Mouse (Mus musculus): ENCODE measurements around the gene Kank1.
"Not testable (repeated sequence)": the region's sequence is repeated elsewhere in the genome, so short reads cannot be mapped to it uniquely, and the experiment has no call there.

The Kank1 gene

DNA sequence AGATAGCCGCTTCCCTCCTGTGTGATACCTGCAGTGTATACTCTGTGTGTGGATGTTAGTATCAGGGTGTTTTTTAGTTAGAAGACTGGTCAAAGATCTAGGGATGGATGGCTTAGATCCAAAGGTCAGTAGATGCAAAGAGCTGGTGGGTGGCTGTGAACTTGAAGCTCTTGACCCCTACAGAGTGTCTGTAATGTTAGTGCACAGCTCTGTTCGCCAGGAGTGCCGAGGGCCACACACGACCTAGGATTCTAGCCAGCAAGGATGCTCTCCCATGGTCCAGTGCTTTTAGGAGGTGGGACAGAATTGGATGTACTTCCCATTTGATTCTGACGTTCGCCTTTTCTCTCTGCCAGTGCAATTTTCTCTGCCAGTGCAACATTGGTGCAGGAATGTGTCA, 201.5 kb downstream of the Kank1 start:
- DNase-seq (ENCODE audit: low spot score in 2 of 2), result no peak

DNA sequence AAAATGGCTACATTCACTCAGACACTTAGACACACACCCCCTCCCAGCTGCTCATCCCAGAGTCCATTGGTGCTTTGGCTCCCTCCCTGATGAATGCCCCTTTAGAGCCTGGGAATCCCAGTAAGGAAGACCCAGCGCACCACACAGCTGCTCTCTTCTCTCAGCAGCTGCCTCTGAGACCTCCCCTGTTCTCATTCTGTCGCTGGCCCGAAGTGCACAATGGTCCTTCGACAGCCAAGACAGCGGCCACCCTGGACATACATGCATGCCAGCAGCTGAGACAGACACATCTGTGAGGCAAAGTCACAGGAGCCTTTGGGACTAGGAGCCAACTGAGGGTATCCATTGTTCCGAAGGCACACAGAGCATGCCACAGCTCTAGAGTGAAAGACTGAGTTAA, 203.0 kb downstream of the Kank1 start:
- no peak for DNase-seq (ENCODE audit: low spot score in 2 of 2)

DNA sequence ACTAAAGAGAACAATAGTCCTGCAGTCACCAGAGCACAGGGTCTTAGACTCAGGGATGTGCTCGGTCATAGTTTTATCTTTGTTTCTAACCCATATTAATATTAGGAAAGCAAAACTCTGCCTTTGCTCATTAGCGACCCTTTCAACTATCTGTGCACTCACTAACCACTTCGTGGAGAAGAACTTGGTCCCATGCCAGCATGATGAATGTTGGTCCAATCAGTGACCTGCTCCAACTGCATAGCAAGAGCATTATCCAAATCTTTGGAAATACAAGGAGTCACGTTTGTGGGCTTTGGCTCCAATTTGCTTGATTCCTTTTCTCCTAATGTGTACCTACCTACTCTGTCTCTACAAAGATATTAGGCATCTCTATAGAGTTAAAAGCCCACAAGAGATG, 204.0 kb downstream of the Kank1 start:
- DNase-seq (ENCODE audit: low spot score in 2 of 2), result no peak

DNA sequence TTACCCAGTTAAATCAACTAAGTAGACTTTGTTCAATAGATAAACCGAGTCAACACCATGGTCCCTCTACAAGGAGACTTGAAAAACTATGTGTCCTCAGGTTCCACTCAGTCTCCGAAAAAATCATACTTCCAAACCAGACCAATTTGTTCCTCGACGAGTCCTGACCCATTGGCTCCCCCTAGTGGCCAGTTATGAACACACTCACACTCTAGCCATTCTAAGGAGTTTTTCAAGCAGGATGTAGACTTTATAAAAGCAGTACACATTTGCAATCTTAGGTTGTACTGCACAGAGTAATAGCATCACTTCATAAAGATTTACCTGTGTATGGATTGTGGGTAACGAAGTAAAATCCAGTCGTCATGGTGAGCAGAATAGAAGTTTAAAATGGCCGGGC, 208.3 kb downstream of the Kank1 start:
- peak in 1 of 2 experiments; percentile 49 for DNase-seq (ENCODE audit: low spot score in 2 of 2)

DNA sequence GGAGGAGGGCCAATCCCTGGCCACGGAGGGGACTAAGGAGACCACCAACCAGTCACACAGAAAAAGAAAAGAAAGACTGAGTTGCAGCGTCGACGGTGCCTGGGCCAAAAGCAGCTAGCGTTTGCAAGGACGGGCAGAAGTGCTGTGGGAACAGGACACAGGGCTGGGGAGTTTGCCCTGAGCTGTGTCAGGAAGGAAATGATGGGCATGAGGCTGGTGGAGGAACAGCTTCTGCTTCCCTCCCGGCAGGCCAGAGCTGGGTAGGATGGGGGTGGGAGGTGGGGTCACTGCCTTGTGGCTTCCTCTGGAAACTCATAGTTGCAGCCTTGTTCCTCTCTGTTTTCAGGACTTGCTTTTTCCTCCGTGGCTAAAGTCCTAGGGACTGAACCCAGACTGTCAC, 209.1 kb downstream of the Kank1 start:
- no peak for DNase-seq (ENCODE audit: low spot score in 2 of 2)

DNA sequence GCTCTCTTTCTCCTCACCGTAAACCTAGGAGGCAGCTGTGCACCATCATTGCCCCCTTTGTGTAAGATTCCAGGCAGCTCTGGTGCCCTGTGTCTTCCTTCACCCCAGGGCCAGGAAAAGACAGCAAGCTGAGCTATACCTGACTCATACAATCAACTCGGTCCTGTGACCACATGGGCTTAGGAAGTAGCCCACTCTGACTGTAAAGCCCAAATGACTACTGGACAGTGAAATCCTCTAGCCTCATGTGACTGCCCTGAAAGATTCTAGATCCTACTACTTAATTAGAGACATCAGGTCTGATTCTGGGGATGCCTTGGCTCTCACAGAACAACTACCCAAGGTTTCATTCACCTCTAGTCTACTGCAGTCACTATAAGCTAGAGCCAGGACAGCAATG, 209.9 kb downstream of the Kank1 start:
- no peak for DNase-seq (ENCODE audit: low spot score in 2 of 2)

DNA sequence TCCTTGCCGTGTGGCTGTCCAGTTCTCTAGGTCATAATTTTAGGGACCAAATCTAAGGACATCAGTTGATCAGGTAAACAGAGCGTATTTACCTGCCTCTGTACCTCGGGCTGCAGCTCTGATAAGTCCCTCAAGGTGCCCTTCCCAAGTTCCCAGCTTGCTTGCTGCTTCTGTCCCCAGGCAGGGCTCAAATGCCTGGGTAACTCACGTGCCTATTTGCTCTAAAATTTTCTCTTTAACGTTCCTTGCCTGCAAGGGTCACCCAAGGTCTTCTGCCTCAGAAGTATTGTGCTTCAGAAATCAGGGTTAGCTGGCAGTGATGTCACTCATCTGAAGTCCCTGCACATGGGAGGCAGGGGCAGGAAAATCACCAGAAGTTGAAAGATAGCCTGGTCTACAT, 210.6 kb downstream of the Kank1 start:
- no peak for DNase-seq (ENCODE audit: low spot score in 2 of 2)

DNA sequence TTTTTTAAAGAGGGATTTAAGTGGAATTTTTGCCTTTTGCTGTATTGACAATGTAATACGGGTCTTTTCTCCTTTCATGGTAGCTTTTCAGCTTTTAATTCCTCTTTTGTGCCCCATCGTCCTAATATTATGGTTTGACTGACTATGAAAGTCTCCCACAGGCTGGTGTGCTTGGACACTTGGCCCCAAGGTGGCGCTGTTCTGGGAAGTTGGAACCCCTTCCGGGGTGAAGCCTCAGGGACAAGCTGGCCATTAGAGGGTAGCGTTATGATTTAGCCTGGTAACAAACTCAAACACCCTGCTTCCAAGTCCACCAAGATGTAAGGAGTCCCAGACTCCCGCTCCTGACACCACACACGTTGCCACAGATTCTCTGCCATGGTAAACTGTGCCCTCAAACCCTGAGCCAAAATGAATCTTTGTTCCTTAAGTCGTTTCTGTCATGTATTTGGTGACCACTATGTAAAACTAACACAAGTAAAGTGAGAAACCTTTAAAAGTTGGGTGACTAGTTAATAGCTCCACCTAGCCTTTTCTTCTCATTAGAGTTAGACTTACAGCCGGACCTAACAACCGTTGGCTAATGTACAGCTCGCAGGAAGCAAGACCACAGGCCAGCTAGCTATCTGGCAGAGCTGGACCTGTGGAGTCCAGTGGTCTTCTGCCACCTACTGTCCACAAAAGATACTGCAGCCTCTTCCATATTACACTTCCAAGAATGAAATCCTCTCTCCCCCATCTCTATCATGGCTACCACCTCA, 214.3 kb downstream of the Kank1 start:
- peak in 1 of 2 experiments; percentile 18 for DNase-seq (ENCODE audit: low spot score in 2 of 2)

DNA sequence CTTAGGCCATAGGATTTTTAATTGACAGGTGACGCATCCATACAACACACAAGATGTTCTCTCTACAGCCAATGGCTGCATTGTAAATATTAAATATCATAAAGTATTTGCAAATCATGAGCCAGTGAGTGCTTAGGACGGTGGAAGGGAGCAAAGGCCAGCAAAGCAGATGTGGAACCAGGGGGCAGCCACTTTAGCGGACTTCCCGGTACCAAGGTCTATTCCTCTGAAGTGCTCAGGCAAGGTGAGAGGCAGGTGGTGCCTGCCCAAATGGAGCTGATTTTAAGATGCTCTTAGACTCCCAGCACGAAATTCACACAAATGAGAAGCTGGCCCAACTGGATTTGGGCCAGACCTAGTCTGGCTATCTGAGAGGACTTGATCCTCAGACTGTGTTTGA, 216.4 kb downstream of the Kank1 start:
- no peak for DNase-seq (ENCODE audit: low spot score in 2 of 2)

DNA sequence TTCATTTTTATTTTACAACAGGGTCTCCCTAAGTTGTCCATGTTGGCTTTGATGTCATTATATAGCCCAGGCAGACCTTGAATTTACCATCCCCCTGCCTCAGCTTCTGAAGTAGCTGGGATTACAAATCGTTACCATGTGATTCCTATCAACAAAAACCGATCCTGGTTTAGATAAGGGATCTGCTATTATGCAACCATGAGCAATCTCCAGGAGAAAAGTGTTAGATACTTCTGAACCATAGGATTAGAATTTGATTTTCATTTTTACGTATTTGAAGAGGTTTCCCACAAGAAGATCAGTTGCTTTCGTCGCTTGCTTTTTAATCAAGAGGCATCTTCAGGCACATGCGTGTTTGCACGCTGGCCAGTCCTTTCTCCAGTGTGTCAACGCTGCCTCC, 224.0 kb downstream of the Kank1 start:
- no peak for DNase-seq (ENCODE audit: low spot score in 2 of 2)

DNA sequence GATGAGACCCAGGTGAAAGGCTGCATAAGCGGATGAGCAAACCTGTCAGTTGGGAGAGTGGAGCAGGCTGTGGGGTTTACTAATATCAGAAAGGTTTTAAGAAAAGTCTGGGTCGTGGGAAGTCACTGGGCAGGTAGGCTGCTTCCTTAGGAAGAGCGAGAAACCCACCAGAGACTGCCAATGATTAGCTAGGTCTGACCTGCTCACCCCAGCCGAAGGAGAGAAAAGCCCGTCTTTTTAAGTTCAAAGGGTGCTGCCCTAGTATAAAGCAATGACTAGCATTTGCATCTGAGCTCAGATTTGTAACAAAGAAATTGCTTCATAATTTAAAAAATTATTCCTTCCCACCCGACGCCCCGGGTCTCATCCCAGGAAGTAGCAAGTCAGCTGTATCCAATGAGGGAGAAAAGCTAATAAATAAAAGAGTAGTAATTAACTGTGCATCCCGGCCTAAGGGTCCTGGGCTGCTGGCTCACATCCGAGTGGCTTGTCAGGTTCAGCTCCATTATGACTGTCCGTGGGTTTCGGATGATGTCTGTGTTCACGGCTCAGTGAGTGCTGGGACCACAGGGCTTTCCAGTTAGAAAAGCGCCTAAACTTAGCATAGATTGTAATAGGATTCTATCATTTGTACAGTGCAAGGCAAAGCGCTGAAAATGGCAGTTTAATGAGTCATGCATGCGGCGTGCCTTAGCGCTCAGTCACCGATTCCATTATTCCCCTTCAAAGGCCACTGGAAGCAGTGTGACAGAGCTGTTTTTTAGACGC, 225.0 kb downstream of the Kank1 start:
- no peak for DNase-seq (ENCODE audit: low spot score in 2 of 2)

DNA sequence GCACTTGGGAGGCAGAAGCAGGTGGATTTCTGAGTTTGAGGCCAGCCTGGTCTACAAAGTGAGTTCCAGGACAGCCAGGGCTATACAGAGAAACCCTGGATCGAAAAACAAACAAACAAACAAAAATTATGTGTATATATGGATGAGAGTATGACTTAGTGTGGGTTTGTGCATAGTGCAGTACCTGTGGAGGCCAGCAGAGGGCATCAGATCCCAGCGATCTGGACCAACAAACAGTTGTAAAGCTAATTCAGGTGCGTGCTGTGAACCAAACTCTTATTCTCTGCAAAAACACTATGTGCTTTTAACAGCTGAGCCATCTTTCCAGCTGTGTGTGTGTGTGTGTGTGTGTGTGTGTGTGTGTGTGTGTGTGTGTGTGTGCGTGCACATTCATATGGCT, 239.0 kb downstream of the Kank1 start:
- DNase-seq (ENCODE audit: low spot score in 2 of 2), result not testable (repeated sequence)

DNA sequence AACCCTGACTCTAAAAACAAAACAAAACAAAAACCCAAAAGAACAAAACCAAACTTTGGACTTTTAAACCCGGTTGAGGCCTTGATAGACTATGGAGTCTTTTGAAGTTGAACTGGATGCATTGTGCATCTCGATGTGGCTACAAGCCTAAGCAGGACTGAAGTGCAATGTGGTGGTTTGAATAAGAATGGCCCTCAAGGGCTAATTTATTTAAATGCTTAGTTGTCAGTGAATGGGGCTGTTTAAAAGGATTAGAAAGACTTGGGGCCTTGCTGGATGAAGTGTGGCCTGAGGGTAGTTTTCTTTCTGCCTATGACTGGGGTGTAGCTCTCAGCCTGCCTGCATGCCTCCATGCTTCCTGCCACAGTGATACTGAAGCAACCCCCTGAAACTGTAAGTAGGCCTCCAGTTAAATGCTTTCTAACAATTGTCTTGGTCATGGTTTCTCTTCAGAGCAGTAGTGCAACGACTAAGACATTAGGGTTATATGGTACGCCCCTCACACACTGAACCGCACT, 242.4 kb downstream of the Kank1 start:
- DNase-seq (ENCODE audit: low spot score in 2 of 2), result no peak

DNA sequence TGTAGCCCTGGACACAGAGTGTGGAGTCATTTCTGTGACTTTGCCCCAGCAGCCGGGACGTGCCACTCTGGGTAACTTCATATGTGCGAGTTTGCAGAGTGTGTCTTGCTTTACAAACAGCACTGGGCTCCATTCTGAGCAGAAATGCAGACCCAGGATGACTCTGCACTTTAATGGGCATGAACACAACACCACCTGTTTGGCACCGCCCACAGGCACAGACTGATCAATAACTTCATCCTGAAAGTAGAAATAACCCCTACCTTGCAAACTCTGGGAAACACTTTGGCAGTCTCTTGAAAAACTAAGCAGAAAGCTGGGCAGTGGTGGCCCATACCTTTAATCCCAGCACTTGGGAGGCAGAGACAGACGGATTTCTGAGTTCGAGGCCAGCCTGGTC, 244.0 kb downstream of the Kank1 start:
- DNase-seq (ENCODE audit: low spot score in 2 of 2), result no peak

Measured in urinary bladder, adult 18-20 months (tissue).